Mouse (Mus musculus) heart, postnatal 4 days (tissue): ENCODE results near the gene Ednrb. TPM values are rescaled to one million over a fixed set of nuclear protein-coding genes. Genes with fewer than 3 reads are reported as not detected.
"Not testable (repeated sequence)": the region's sequence is repeated elsewhere in the genome, so short reads cannot be mapped to it uniquely, and the experiment has no call there.

ENCODE experiments used
- DNase-seq: peaks from one replicate; pipeline ENCODE4 v3.0.0; 2021
- total RNA-seq, 2 experiments: library from RNA; stranded (reverse); gene quantifications; 2 replicates each; pipeline ENCODE4 v1.2.3; 2021

Gene Ednrb
- total RNA-seq, 2 experiments from 2014 or later, result 38.1 to 42.6 TPM

DNA sequence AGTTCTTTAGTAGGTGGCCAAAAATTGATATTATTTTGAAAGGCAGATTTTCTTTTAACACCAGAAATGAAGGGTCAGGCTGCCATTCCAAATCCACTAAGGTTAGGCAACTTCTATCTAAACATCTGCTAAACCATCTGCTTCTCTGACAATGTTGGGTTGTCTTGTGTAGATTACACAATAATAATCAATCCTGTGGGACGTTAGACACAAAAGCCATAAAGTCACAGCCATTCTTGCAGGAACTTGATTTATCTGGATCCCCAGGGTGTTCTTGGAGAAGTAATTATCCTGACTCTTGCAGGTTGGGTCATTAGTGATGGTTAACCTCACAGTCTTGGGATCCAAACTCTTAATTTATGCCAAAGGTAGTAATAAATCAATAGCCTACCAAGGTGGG lies 21.6 kb downstream of the Ednrb start:
- DNase-seq, result no peak

DNA sequence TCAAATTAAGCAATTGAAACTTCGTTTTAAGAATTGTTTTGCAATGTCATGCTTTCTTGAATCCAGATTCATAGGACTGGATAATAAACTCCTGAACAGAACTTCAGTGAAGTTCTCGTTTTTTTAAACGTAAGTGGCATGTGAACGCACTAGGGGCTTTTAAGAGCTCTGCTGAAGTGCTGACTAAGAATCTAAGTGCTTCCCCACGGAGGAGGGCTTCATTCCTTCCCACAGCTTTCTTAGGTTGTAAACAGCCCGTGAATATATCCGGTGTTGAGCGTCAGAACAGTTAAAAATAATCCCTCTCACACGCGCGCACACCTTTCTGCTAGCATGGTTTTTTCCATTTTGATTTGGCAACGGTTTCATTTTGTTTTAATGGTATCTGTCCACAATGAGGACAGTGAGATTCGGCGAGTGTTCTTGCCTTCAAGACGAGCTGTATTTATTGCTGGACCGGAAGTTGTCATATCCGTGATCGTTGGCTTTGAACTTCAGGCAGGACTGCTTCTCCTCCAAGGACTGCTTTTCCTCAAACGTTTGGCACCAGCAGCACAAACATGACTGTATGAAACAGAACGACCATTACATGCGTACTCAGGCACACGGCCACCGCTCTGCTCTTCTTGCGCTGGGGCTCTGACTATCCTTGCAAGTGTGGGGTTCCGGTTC lies 27.4 kb downstream of the Ednrb start:
- peak; percentile 23 for DNase-seq

DNA sequence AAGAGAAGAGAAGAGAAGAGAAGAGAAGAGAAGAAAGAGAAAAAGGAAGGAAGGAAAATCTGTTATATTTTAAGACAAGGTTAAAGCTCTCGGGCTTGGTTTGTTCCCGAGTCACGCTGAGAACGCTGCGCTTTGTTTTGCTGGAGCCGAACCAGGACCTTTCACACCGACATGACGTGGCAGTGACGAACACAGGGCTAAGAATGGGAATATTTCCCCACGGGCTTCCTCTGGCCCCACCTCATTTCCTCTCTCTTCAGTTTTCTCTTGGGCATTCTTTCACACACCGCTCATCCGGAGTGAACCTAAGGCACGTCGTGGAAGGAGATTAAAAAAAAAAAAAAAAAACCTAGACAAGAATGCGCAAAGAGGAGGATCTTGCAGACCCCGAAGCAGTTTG lies 28.7 kb downstream of the Ednrb start:
- peak; percentile 61 for DNase-seq

DNA sequence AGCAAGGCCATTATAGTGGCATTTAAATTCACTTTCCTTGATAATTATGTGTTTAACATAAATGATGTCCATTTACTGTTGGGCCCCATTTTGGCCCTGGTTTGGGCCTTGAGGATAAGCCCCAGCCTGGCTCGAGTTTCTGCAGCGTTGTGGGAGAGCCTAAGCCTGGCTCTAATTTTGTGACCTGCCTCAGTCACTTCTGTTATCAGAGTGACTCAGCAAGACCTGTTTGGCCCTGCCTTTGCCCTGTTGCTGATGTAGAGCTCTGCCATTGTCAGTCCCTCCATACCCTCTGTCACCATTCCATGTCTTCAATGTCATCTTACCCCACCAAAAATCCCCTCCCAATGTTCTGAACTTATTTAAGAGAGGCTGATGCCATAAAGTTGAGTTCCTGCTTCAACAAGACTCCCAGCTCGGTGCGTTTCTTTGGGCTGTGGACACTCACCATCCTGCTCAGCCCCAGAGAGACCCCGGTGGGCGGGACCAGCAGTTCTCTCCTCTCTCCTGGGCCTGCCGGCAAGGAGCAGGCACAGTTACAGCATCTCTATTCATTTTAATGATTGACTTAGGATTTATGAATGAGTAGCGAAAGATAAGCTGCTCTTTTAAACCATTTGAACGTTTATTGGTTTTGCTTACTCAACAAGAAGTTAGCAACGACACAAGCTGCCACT lies 30.0 kb downstream of the Ednrb start:
- DNase-seq, result no peak

DNA sequence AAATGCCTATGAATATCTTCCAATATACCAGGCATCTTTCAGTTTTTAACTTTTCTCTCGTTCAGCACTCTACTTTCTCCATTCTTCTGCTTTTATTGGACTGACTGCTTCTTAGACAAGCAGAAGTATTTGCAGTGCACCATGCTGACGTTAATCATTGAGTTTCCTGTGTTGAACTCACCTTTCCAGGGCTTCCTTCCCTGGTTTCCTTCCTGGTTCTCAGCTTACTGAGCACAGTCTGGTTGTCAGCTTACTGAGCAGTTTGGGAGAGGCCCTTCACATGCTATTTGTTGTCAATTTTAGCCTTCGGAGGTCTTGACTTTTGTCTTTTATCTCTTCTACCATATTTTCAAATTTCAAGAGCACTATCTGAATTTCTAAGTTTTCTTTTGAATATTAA lies 31.0 kb downstream of the Ednrb start:
- DNase-seq, result no peak

DNA sequence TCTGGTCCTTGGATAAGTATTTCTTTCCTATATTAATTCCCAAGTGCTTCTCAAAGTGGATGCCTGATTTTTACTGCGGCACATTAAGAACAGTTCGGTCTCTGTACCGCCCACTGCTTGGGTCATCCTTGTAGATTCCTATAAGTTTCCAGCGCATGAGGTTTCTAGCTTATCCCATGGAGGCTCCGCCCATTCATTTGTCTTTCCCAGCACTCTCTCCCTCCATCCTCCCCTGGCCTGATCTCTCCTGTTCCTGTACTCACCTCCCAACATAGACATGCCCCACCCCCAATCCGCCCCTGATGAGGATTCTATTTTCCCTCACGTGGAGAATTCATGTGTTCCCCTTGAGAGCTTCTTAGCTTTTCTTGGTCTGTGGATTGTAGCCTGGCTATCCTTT lies 32.9 kb downstream of the Ednrb start:
- DNase-seq, result no peak

DNA sequence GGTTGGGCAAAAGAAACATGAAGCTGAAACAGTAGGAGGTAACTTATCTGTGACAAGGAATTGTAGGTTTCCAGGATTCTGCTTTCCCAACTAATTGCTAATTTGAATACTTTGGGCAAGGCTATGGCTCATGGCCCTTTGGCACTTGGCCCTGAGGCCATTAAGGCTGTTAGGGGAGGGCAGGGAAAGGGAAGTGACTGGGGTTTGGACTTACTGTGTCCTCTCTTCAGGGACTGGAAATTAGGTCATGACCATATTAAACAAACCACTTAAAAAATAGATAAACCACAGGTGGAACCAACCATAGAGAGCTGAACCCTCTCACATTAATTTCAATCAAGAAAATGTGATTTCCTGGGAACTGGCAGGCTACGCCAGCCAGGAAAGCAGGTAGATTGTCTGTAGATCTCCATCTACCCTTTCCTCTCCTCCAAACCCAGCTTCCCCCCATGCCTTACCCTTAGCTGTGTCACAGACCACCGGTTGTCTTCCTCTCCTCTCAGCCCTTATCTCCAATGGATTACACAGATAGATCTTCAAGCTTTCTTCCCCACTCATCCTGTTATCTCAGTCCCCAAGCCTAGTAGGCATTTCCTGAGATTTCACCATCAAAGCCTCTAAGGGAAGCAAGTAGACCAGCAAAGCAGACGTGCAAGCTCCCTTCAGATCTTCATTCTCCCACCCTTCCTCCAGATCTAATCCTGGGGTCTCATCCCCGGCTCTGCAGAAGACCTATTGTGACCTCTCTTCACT lies 40.1 kb downstream of the Ednrb start:
- DNase-seq, result no peak

DNA sequence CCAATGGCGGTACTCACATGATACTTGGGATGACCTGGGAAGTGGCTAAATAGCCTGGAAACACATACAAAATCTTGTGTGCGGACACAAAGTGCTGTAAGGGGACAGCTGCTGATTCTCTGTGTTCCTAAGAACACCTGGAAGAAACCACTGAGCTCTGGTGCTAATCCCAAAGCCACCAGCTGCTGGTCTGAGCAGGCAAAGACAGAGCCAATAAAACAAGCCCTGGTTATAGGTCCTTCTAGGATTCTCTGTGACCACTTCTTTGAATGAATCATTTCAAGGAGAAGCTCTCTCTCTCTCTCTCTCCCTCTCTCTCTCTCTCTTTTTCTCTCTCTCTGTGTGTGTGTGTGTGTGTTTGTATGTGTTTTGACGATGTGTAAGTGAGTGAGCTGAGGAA lies 47.1 kb downstream of the Ednrb start:
- DNase-seq, result no peak

DNA sequence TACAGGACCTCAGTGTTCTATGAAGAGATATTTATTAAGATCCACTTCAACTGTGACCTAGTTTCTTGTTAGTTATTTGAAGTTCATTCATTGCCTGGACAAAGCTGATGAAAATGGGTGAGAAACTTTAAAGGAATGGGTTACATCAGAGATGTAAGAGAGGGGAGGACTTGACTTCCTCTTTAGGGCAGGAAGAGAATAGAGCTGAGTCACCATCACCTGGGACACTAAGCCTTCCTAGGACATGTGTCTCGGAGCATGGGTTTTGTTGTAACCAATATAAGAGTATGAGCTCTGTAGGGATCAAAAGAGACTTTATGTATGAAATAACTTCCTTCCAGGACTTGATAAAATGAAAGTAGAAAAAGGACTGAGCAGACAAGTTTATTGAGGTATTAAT lies 48.6 kb downstream of the Ednrb start:
- no peak for DNase-seq

DNA sequence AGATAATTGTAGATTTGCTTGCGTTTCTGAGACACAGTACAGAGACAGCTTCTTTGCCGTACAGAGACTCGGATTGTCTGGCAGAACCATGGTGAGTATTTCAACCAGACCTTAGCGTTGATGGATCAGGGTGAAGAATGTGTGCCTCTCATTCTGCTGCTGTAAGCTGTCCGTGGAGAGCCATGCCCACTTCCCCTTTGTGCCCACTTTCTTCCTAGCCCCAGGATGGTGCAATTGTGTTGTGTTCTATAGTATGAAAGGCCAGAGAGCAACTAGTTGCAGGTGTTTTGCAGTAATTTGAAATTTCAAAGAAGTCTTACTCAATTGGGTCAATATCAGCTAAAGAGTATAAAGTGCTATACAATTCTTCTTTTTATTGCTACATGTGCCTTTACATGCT lies 50.8 kb downstream of the Ednrb start:
- no peak for DNase-seq

DNA sequence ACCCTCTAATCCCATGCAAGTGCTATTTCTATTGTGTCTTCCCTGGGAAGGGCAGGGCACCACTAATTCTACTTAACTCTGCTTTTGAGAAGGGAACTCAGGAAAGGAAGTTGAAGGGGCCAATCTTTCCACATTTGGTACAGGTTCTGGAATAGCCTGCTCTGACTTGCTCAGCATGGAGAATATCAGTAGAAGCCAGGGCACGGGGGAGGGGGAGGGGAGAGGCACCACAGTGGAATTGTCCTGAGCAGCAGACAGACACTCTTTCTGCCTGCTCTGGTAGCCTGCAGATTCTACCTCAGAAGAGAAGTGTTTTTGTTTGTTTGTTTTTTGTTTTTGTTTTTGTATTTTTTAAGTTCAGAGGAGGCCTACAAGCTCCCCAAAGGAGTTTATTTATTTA lies 51.5 kb downstream of the Ednrb start:
- DNase-seq, result no peak

DNA sequence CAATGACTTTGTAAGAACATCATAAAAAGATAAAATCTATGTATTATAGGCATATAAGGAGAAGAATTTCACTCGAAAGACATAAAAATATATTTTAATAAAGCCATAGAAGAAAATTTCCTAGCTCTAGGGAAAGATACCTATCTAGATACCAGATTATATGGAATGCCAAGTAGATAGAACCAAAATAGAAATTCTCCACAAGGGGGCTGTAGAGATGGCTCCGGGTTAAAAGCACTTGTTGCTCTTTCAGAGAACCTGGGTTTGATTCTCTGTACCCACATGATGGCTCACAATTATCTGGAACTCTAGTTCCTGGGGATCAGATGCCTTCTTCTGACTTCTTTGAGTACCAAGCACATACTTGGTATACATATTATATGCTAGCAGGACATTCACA lies 56.7 kb downstream of the Ednrb start:
- DNase-seq, result no peak

DNA sequence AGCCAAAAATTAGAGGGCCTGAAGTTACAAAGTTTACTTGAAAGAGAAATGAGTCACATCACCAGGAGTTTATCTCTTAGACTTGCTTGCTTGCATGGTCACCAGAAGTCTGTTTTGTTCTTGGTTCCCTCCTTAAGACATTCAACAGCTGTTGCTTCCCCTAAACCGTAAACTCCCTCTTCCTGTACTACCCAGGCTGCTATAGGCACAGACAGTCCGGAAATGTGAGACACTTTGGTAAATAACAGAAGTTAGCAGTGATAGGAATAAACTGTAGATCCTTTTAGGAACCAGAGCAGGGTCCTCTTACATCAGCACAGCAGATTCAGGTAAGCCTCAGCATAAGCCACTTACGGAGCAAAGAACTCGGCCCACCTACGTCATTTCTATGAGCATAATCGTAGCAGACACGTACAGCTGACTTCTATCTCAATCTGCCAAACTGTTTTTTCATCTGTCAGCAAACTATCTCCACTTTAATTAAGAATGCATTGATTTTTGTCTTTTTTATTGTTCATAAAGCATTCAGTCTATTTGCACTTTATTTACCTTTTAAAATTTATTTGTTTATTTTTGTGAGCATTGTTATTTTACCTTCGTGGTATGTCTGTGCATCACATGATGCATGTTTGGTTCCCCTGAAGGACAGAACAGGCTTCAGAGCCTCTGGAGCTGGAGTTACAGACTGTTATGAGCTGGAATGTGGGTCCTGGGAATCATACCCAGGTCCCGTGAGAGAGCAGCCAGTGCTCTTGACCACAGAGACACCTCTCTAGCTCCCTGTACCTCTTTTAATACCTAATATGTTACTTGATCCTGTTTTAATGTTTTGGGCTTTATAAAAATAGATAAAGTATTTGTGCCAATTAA lies 58.9 kb downstream of the Ednrb start:
- DNase-seq, result no peak

DNA sequence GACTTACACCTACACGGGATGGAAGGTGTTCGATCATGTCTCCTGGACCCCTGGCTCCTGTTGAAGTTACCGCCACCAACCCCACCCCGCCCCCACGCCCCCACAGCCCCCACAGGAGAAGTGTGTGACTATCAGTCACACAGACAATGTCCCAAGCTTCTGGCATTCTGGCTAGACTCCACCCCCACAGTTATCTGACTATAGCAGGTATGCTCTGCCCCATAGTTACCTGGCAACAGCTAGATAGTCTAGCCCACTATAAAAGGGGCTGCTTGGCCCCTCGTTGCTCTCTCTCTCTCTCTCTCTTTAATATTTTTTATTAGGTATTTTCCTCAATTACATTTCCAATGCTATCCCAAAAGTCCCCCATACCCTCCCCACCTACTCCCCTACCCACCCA lies 63.9 kb downstream of the Ednrb start:
- not testable (repeated sequence) for DNase-seq

DNA sequence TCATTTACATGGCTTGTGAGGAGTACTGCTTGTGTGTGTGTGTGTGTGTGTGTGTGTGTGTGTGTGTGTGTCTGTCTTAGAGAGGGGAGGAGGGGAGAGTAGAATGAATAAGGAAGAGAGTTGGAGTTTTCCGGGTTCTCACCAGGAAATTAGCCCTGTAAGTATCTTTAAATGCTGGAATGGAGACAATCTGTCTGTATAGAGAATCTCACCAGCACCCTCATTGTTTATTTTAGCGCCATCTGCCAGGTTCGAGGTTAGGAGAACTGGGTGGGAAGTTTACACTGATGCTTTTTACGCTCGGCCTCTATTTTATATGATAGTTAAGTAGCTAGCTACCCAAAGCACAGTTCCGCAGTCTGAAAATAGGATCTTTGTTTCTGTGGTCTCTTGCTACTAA lies 64.9 kb downstream of the Ednrb start:
- DNase-seq, result no peak

DNA sequence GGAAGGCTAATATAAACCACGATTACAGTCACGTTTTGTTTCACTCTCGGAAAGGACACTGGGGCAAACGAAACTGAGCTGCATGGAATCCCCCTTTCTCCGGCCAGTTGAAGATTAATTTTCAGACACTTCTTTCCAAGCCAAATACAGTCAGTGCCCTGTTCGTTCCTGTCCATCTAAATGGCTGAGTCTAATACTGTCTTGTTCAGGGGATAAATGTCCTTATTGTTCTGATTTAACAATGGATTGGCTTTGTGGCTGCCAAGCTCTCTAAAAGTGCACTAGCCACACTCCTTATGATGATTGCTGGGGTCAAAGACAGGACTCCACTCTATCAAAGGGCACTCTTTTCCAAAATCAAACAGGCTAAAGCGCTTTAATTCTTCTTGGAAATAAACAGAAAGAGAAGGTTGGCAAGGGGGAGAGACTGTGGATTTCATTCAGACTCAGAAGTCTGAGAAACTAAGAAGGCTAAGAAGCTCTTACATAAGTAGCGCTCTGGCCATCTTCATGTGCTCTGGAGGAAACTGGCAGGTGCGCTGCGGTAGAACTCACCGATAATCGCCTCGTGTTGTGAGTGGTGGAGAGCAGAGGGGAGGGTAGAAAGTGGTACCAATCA lies 65.6 kb downstream of the Ednrb start:
- no peak for DNase-seq

DNA sequence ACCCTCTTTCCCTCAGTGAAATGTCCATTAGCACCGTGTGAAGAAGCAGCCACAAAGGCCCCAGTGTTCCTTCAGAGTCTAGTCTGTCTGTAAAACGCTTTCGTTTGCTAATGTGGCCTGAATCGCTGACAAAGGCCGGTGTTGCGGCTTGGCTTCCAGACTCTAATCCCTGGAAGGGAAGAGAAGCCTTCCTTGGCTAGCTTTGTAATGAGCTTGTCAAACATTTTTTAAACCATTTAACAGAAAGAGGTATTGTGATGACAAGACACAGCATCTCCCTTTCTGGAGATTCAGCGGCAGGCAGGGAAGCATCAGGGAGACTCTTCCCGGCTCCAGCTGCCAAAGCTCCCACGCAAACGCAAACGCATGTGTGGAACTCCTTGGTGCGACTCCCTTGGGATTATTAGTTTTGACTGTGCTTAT lies 66.2 kb downstream of the Ednrb start:
- peak; percentile 13 for DNase-seq

DNA sequence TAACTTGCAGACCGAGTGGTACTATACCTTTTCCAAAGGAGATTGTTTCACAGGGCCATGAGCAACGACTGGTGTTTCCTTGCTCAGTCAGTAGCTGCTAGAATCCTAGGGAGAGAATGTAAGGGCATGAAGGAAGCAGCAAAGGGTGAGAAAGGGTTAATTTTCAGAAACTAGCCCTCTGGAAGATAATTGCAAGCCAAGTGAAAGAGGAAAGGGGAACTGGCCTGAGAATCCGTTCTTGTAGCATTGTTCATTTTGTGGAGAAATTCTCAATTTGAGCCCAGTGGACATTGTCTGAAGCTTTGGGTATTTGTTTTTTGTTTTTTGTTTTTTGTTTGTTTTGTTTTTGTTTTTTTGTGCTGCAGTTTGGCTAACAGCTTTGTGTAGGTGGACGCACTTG lies 66.8 kb downstream of the Ednrb start:
- no peak for DNase-seq

DNA sequence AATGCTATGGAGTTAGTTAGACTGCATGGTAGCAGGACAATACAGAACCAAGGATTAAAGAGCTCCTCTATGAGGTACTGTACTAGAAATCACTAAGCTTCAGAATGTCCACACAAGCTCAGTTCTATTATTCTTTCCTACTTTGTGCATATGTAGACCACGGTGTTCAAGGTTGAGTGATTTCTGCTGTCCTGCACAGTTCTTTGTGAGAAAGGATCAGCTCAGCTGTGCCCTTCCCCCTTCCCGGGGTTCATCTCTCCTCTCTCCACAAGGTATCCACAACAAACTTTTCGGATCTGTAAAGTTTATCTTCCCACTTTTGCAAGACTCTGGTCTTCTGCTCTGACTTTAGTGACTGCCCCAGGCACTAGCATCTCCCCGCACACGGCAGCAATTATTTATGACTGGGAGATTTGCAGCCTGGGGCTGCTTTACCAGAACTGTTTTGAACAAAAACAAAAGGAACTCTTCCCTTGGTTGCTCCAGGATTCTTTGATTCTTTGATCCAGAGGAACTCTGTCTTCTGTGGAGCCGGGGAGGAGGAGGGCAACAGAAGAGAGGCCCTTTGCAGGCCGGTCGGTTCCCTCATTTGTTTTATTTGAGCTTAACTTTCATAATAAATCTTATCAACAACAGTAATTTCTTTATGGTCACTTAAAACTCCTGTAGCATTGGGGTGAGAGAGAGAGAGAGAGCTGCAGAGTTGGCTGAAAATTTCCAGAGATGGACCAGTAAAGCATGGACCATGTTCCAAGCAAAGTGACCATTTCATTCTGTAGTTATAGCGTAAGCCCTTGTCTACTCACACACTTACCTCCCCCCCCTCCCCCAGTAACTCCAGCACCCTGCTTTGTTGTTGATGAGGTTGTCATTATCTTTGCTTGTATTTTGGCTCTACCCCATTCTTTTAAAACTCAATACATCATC lies 74.6 kb downstream of the Ednrb start:
- no peak for DNase-seq

DNA sequence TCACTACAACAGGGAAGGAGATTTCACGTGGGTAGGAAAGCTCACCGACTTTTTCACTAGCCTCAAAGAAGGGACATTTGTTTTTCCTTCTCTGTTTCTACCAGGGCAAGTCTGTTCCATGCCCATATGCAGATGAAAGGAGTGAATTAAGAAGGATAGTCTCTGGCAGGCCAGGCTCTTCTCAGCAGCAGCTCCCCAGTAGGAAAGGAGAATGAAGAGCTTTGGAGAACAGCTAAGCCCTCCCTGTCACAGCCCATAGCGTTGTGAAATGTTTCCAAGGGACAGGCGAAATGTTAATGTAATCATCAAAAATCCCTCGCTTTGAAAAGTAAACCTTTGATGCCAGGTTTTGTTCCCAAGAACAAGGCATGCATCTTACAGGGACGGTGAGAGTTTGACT lies 76.7 kb downstream of the Ednrb start:
- DNase-seq, result no peak
